Mouse (Mus musculus): ENCODE data around the gene Txnip. TPM values are rescaled to one million over a fixed set of nuclear protein-coding genes. Genes with fewer than 3 reads are reported as not detected.

The Txnip gene
- polyA plus RNA-seq, 1 experiment from 2014 or later: 260 TPM

- DNase-seq (ENCODE audit: low spot score): peak; percentile 67
Measured at GRCm38 (mm10) chr3:96551203-96551602, 6.6 kb upstream of the Txnip start.

- no peak for DNase-seq (ENCODE audit: low spot score)
Measured at GRCm38 (mm10) chr3:96551890-96552289, 5.9 kb upstream of the Txnip start.

GRCm38 (mm10) chr3:96553601-96554000, 4.2 kb upstream of the Txnip start:
- DNase-seq (ENCODE audit: low spot score): no peak

- no peak for DNase-seq (ENCODE audit: low spot score)
Measured at GRCm38 (mm10) chr3:96554251-96554650, 3.5 kb upstream of the Txnip start.

GRCm38 (mm10) chr3:96555041-96555596, 2.6 kb upstream of the Txnip start:
- DNase-seq (ENCODE audit: low spot score): peak; percentile 43

- DNase-seq (ENCODE audit: low spot score): peak; percentile 37
Measured at GRCm38 (mm10) chr3:96555999-96556614, 1.6 kb upstream of the Txnip start.

GRCm38 (mm10) chr3:96556651-96557635, 814 bp upstream of the Txnip start:
- DNase-seq (ENCODE audit: low spot score): peak; percentile 79

GRCm38 (mm10) chr3:96558159-96558558, 402 bp downstream of the Txnip start:
- DNase-seq (ENCODE audit: low spot score): no peak

- peak; percentile 44 for DNase-seq (ENCODE audit: low spot score)
Measured at GRCm38 (mm10) chr3:96558668-96559196, 975 bp downstream of the Txnip start.

- no peak for DNase-seq (ENCODE audit: low spot score)
Measured at GRCm38 (mm10) chr3:96559398-96559910, 1.7 kb downstream of the Txnip start.

- DNase-seq (ENCODE audit: low spot score): no peak
Measured at GRCm38 (mm10) chr3:96559911-96560850, 2.4 kb downstream of the Txnip start.

GRCm38 (mm10) chr3:96560881-96561668, 3.3 kb downstream of the Txnip start:
- no peak for DNase-seq (ENCODE audit: low spot score)

GRCm38 (mm10) chr3:96561946-96562681, 4.4 kb downstream of the Txnip start:
- no peak for DNase-seq (ENCODE audit: low spot score)

- DNase-seq (ENCODE audit: low spot score): peak; percentile 33
Measured at GRCm38 (mm10) chr3:96563267-96563666, 5.5 kb downstream of the Txnip start.

GRCm38 (mm10) chr3:96563911-96564632, 6.3 kb downstream of the Txnip start:
- no peak for DNase-seq (ENCODE audit: low spot score)

GRCm38 (mm10) chr3:96564633-96565032, 6.9 kb downstream of the Txnip start:
- DNase-seq (ENCODE audit: low spot score): peak; percentile 62

GRCm38 (mm10) chr3:96565105-96565504, 7.3 kb downstream of the Txnip start:
- no peak for DNase-seq (ENCODE audit: low spot score)

Data from thymus, postnatal 0 days (tissue).